Mouse (Mus musculus) splenic B cell, adult 2 months (primary cell): ENCODE results near the gene Cep95.
"Not testable (repeated sequence)": the region's sequence is repeated elsewhere in the genome, so short reads cannot be mapped to it uniquely, and the experiment has no call there.

Source experiments
- DNase-seq: peaks from one replicate; pipeline ENCODE4 v3.0.0-alpha.2; 2011; ENCODE audit warnings: low read depth, low spot score
- H3K27me3 ChIP-seq: 2 replicates; pipeline ENCODE4 v1.6.1; 2012; ENCODE audit warnings: mild to moderate bottlenecking, low read length, moderate library complexity, mixed read lengths; ENCODE audit not compliant: control insufficient read depth, poor library complexity, insufficient read depth, severe bottlenecking
- H3K36me3 ChIP-seq: 2 replicates; pipeline ENCODE4 v1.6.1; 2012; ENCODE audit warnings: mild to moderate bottlenecking, low read length, moderate library complexity, mixed read lengths; ENCODE audit not compliant: control insufficient read depth, poor library complexity, insufficient read depth, severe bottlenecking

Gene Cep95

GRCm38 (mm10) chr11:106762139-106762799 is 26.8 kb upstream of the Cep95 start:
- peak; percentile 90 for DNase-seq
- peaks cover 5% of the 10 kb centered on the region for H3K36me3 ChIP-seq

GRCm38 (mm10) chr11:106762800-106763185 is 26.3 kb upstream of the Cep95 start:
- Histone ChIP-seq H3K27me3 (no peaks in the 10 kb centered on the region), H3K36me3 (peaks cover 8% of the 10 kb centered on the region)
- DNase-seq = no peak

More at GRCm38 (mm10) chr11:106762139-106762799, 26.8 kb upstream of the Cep95 start:
- H3K27me3 ChIP-seq = no peaks in the 10 kb centered on the region

GRCm38 (mm10) chr11:106766611-106767162 is 22.4 kb upstream of the Cep95 start:
- Histone ChIP-seq H3K27me3 (no peaks in the 10 kb centered on the region), H3K36me3 (peaks cover 13% of the 10 kb centered on the region)
- no peak for DNase-seq

- peaks cover 13% of the 10 kb centered on the region for H3K36me3 ChIP-seq
- no peak for DNase-seq
- no peaks in the 10 kb centered on the region for H3K27me3 ChIP-seq
Observed at GRCm38 (mm10) chr11:106767516-106767915, 21.5 kb upstream of the Cep95 start.

- DNase-seq = peak; percentile 80
- Histone ChIP-seq H3K36me3 (peaks cover 35% of the 10 kb centered on the region), H3K27me3 (no peaks in the 10 kb centered on the region)
Observed at GRCm38 (mm10) chr11:106770195-106770974, 18.7 kb upstream of the Cep95 start.

- Histone ChIP-seq H3K27me3 (no peaks in the 10 kb centered on the region), H3K36me3 (peaks cover 37% of the 10 kb centered on the region)
- DNase-seq = peak; percentile 11
Observed at GRCm38 (mm10) chr11:106773061-106773460, 16.0 kb upstream of the Cep95 start.

- peak; percentile 14 for DNase-seq
- no peaks in the 10 kb centered on the region for H3K27me3 ChIP-seq
- H3K36me3 ChIP-seq = peaks cover 40% of the 10 kb centered on the region
Observed at GRCm38 (mm10) chr11:106776960-106777359, 12.1 kb upstream of the Cep95 start.

- H3K27me3 ChIP-seq = no peaks in the 10 kb centered on the region
- H3K36me3 ChIP-seq = peaks cover 45% of the 10 kb centered on the region
- DNase-seq = peak; percentile 21
Observed at GRCm38 (mm10) chr11:106777395-106777794, 11.7 kb upstream of the Cep95 start.

GRCm38 (mm10) chr11:106778132-106778531 is 10.9 kb upstream of the Cep95 start:
- H3K36me3 ChIP-seq = peaks cover 48% of the 10 kb centered on the region
- DNase-seq = no peak
- H3K27me3 ChIP-seq = no peaks in the 10 kb centered on the region

- H3K27me3 ChIP-seq = no peaks in the 10 kb centered on the region
- DNase-seq = no peak
- H3K36me3 ChIP-seq = peaks cover 49% of the 10 kb centered on the region
Observed at GRCm38 (mm10) chr11:106778589-106779387, 10.3 kb upstream of the Cep95 start.

GRCm38 (mm10) chr11:106779388-106780088 is 9.5 kb upstream of the Cep95 start, which contains the start of gene Polg2:
Gene Polg2, minus strand, starts transcription at chr11:106779537.
- Histone ChIP-seq H3K27me3 (no peaks in the 10 kb centered on the region), H3K36me3 (peaks cover 49% of the 10 kb centered on the region)
- DNase-seq = peak; percentile 97

- no peak for DNase-seq
- H3K27me3 ChIP-seq = no peaks in the 10 kb centered on the region
- peaks cover 48% of the 10 kb centered on the region for H3K36me3 ChIP-seq
Observed at GRCm38 (mm10) chr11:106780089-106780425, 9.0 kb upstream of the Cep95 start.

- Histone ChIP-seq H3K27me3 (no peaks in the 10 kb centered on the region), H3K36me3 (peaks cover 53% of the 10 kb centered on the region)
- peak; percentile 28 for DNase-seq
Observed at GRCm38 (mm10) chr11:106780590-106781220, 8.3 kb upstream of the Cep95 start.

GRCm38 (mm10) chr11:106782271-106782670 is 6.8 kb upstream of the Cep95 start:
- H3K27me3 ChIP-seq = not testable (repeated sequence)
- DNase-seq = peak; percentile 18
- peaks cover 55% of the 10 kb centered on the region for H3K36me3 ChIP-seq
